Mouse (Mus musculus): ENCODE results near the gene Def6.

DNA sequence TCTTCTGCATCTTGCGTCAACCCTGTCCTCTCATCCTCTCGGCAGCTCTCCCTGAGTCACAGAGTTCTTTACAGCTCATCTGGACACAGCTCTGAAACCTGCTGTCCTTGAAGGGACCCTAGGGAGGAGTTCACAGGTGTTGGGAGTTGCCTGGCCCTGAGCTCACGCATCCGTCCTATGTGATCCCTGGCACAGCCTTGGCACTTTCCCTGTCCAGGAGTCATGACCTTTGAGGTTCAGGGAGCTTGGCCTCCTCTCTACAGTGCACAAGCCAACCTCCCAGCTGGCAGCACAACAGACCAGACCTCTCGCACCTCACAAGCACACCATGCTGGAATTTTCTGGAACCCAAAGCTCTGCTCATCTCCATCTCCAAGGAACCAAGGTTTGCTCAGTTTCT lies 33.3 kb downstream of the Def6 start:
- no peak for TF ChIP-seq CTCF (IDR thresholded peaks at IDR 0.05)
- no peak for TF ChIP-seq EP300 (IDR thresholded peaks at IDR 0.05; ENCODE audit: insufficient read depth, low read depth, low read length)
- no peak for TF ChIP-seq POLR2A (IDR thresholded peaks at IDR 0.05; ENCODE audit: insufficient read depth, low read depth, low read length)
